Mouse (Mus musculus) cerebellum, adult (tissue): ENCODE data around the gene Fam198b.

Experiments
- ATAC-seq: cut with Nextera tagmentation; 2 replicates; pipeline ENCODE4 v1.9.2; 2017; ENCODE audit warnings: mild to moderate bottlenecking, moderate library complexity, mixed read lengths; ENCODE audit not compliant: insufficient number of reproducible peaks, low FRiP score, low TSS enrichment

Gene Fam198b

DNA sequence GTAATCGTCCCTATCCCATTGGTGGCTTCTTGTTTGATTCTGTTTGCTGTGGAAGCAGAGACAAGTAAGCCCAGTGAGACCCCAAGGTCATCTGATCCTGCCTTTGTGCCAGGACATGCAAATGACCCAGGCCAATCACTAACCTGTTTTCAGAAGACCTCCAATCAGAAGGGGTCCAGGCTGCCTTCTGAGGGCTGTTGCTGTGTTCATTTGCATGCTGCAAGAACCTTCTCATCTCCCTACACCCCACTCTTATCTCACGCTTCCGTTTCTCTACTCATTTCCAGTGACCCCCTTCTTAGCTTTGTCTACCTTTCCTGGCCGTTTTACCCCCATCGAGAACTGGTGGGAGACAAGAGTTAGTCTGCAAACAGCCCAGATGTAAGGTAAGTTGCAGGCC is at the start of gene Fam198b:
Fam198b (plus strand) TSS at position 229 of the 400 bp plus-strand sequence.
- ATAC-seq: no peak

DNA sequence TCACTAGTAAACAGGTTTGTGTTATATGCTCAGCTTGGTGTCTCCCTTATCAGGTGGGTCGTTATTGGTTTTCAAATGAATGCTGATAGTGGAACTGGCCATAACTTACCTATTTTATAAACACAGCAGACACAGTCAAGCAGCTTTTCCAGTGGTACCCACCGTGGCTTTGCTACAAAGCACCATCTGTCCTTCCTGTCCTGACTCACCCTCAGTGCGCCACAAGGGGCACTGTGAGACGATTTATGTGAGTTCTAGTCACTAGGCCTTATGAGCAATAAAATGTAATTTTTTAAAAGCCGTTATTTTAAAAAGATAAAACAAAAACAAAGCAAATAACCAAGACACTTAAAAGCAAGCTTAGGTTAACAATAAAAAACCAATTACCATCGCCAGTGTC is 45.6 kb upstream of the Fam198b start:
- ATAC-seq: no peak

DNA sequence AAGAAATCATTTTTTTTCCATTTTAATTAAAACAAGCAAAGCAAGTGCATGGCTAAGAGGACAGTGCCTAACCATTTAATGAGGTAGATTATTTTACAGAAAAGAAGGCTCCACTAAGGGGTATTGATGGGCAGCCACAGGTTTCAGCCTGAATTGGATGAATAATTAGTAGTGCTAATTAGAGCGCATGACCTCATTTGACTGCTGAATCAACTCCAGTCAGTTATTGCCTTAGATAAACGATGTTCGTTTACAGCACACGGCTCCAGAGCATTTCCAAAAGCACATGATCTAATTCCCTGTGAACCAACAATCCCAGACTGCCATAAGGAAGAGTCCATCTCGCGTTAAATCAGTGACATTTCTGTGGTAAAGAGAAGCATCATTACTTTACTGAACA is 42.9 kb upstream of the Fam198b start:
- ATAC-seq: 0 out of 2 replicates have a peak, but pooled peaks have one; percentile 32

DNA sequence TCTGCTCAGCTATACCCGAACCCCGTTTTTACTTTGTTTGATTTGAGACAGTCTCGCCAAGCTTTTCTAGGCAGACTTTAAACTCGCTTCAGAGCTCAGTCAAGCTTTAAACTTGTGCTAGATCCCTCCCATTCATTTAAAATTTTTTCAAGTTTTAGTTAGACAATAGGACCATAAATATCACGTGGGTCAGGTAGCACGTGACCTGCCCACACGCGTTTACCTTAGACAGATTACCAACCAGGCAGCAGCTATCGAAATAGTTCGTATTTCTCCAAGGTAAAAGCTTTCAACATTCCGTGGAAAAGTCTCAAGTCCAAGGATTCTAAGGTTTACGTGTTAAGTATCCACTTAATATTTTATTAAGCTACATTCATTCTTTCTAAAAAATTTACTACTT is 42.2 kb upstream of the Fam198b start:
- ATAC-seq: no peak

DNA sequence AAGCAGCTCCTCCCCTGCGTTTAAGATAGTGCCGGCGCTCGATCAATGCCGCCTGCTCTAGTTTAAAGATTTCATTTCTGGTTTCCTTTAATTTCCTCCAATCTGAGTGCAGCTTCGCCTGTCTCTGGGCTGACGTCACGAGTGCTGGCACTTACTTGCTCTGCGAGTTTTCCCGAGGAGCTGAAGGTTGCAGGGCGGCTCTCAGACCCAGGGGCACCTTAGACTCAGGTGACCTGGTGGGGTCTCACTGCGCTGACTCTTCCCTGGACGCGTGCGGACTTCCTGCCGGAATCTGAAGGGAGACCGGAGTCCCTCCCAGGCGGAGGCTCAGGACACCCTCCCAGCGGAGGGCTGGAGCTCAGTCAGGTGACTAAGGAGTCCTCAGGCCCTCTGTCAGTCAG is 41.7 kb upstream of the Fam198b start:
- ATAC-seq: peak; percentile 88

DNA sequence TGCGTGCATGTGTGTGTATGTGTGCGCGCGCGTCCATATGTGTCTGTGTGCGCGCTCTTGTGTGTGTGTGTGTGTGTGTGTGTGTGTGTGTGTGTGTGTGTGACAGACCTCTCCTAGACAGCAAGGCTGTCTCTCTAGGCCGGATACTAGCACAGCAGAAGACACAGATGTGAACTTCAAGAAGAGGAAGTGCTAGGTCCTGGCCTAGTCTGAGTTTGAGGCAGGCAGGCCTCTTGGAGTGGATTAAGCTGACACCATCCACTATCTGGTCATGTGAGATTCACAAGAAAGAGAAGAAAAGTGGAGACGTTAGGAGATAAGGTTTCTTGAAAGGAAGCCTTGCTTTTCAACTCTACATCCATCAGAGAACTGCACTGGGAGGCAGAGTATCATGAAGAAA is 40.3 kb upstream of the Fam198b start:
- ATAC-seq: no peak

DNA sequence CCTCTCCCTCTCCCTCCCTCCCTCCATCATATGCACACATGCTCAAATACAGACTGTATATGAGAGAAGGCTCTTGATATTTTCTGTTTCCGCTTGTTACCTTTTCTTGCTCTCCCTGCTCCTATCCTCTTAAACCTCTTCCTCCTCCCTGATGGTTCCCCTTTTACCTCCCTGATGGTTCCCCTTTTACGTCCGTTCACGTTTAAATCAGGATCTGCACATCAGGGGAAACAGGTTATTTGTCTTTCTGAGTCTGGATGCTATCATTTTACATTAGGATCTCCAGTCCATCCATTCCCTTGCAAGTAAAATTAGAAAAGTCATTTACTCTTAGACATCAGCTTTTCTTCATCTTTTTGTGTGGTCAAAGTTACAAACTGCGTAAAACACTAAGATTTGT is 37.7 kb upstream of the Fam198b start:
- no peak for ATAC-seq

DNA sequence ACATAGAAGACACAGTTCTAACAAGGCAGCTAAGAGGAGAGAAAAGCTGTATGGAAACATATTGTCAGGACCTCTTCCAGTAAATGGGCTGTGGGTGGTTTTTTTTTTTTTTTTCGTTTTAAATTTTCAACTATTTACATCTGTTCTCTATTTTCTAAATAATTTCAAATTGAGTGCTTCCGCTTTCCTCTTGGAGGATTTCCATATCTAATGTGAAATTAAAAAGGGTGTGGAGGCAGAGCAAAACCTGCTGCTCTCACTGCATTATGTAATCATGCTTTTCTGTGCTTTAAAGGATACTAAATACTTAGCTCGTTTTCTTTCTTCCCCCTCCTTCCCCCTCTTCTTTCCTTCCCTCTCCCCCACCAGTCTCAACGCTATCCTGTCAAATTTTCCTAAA is 35.5 kb upstream of the Fam198b start:
- no peak for ATAC-seq

DNA sequence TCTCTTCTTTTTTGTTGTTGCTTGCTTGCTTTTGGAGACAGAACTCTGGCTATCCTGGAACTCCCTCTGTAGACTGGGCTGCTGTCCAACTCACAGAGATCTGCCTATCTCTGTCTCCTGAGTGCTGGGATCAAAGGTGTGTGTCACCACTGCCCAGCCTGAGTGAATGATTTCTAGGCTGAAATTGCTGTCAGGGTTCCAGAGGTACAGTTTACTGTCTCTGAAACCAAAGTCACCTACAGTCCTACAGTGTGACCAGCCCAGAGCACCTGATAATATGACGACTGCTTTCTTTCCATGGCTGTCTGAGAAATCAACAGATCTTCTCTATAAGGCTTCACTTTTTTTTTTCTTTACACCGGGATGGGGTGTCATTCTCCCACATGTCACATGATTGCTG is 34.7 kb upstream of the Fam198b start:
- no peak for ATAC-seq

DNA sequence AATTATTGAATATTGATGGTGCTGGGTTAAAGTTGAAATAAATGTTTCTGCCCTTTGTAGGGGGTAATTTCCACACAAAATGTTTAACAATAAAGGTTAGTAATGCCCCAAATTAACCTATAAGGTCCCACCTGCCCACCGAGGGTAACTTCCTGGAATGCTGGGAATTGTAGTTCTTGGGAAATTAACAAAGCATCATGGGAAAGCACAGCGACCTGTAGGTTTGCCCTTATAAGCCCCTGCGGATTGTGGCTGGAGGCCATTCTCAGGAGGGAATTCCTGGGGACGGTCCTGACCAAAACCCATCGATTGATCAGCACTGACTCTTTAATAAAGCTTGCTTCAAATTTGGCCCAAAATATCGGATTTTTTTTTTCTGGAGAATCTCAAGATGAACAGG is 33.7 kb upstream of the Fam198b start:
- no peak for ATAC-seq

DNA sequence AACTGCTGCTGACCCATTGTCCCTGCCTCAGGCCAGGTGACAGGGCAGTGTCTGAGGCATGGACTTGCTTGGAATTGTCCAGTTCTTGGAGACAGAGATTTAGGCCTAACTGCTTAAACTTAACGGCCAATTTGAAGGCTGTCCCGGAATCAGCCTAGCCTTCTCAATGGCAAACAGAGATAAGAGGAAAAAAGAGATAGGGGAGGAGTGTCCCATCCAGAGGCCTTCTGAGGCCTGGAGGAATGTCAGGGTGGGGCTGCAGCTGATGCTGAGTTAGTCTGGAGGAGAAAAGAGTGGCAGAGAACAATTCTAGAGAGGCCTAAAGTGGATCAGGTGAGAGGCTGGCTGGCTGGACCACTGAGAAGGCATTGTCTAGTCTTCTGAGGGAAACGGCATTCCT is 32.2 kb upstream of the Fam198b start:
- ATAC-seq: no peak

DNA sequence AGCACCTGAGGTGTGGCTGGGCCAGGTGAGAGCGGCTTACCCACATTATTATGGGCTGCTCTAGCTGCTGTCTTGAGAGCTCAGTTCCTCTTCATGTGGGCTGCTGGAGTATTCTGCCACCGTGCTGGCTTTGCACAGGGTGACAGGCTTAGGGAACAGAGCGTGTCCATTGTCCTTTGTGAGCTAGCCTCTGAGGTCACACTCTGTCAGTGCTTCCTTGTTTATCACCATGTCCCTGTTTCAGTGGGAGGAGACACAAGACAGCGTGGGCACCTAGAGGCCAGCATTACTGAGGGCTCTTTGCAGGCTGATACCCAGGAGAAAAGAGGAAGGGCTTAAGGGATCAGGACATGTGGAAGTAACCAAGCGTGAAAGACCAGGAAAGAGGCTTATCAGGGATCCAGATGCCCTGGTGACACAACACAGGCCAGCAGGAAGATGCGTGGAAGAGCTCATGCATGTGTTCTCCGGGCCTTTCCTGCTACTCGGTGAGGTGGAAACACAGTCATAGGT is 31.6 kb upstream of the Fam198b start, which contains the start of gene Tmem144:
Tmem144 (minus strand) TSS at position 120 of the 513 bp plus-strand sequence.
- peak; percentile 29; the same call in 1 of the 2 replicates for ATAC-seq

DNA sequence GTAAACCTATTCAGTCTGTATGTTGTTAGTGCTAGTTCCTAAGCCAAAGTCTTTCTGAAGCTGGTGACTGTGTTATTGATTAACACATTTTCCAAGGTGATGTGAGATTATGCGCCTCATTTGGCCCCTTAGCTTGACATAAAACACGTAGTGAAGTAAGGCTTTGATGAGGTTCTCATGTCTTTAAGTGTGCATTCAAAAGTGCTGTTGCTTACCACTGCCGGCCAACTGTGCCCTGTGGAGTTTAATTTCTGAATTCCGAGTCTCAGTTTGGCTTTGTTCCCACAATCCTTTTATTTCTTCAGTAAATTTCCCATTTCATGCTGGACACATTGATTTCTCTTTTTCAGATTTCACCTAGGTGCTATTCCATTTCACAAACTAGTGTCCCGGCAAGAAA is 26.6 kb upstream of the Fam198b start:
- ATAC-seq: no peak

DNA sequence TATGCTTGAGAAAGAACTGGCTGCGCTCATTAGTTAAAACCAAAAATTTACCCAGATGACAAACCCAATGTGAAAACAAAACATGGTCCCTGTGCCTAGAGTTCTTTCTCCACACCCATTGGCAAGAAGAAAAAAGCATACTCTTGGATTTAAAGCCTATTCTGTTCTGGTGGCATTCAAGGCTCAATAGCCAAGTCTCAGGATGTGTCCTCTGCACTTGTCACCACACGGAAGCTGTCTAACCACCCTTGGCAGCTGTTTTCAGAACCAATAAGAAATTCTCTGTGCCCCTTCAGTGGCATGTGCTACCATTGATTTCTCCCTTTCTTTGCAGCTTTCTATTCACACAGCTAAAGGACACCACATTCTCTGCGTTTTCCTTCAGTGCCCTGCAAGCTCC is 26.1 kb upstream of the Fam198b start:
- ATAC-seq: no peak

DNA sequence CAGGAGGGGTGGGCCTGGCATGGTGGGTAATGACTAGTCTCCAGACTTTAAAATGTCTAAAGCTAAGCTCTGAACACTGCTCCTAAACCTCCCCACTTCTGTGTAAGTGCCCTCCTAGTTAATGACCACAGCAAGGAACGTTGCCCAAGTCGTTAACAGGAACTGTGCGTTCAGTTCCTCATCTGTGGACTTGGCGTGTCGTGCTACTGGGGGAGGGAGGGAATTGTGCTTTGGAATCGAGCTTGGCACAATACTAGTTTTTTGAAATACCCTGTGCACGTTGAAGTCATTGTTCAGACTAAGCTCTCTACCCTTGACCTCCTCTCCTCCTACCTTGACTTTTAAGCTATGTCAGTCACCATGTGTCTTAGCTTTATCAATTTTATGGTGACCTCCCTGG is 19.5 kb upstream of the Fam198b start:
- ATAC-seq: no peak

DNA sequence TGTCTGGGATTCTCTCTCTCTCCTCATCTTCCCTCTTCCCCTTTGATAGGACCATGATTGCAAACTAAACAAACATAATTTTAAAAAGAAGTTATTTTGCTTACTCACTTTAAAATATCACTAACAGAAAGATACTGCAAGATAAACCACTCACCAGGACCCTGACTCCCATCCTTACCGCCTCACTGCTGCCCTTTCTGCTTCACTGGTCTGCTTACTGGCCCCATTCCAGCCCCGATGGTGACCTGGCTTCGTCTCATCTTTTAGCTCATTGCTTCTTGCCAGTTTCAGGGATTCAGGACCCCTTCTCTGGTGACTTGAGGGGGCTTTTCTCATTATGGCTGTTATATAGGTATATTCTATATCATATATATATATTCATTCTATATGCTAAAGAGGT is 18.2 kb upstream of the Fam198b start:
- no peak for ATAC-seq

DNA sequence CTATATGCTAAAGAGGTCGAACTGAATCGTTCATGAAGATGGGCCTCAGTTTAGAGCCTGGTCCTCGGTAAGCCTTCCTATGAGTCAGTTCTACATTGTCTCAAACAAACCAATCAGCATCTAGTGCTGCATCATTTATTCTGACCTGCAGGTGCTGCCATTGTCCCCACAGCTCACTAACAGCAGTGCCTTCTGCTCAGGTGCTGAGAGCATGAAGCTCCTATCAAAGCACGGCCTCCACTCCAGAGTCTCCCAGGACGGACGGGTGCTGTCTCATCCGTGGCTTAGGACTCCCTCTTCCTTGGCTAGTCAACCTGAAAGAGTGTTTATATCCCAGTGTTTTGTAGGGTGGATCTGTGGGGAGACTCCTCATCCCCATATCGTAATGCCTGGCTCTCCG is 17.8 kb upstream of the Fam198b start:
- ATAC-seq: no peak

DNA sequence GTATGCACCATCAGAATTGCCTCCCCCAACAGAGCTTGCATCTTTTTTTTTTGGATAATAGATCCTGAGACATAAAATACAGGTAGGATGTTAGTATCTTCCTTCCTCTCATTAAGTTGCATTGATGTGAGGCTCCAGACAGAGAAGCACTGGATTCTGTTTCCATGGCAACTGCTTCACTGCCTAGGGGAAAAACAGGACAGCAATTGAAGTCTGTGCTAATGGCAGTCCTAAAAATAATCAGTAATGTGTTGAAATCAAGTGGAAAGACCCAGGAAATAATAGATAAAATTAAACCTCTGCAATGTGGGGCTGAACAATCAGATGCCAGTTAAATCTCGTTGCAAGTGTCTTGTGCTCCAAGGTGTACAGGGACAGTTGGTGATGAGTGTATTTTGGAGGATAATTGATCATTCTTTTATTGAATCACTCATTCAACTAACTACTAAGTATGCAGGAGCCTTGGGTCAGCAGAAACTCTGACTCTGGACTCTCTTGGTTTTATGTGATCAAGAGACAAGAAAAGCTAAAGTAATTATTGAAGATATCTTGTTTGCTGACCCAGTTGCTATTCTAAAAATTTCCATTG is 17.1 kb upstream of the Fam198b start:
- peak; percentile 59 for ATAC-seq

DNA sequence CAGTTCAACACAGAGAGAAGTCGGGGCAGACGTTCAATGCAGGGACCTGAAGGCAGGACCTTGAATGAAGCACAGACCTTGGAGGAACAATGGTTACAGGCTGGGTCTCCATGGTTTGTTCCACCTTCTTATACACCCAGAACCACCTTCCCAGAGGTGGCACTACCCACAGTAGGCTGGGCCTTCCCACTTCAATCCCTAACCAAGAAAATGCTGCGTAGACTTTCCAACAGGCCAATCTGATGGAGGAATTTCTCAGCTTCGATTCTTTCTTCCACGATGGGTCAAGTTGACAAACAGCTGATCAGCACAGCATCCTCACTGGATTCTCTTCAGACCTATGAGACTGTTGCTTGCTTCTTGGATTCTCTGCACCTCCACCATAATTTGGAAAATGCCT is 8.9 kb upstream of the Fam198b start:
- no peak for ATAC-seq

DNA sequence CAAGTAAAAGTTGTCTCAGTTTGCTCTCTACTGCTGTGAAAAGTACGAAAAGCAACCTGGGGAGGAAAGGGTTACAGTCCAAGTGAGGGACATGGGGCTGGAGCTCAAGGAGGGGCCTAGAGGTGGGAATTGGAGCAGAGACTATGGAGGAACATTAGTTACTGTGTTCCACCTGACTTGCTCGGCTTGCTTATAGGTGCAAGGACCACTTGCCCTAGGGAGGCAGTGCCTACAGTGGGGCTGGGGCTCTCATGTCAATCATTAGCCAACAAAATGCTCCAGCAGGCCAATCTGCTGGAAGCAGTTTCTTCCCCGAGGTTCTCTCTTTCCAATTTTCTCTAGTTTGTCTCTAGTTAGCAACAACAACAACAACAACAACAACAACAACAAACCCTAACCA is 6.0 kb upstream of the Fam198b start:
- ATAC-seq: no peak

DNA sequence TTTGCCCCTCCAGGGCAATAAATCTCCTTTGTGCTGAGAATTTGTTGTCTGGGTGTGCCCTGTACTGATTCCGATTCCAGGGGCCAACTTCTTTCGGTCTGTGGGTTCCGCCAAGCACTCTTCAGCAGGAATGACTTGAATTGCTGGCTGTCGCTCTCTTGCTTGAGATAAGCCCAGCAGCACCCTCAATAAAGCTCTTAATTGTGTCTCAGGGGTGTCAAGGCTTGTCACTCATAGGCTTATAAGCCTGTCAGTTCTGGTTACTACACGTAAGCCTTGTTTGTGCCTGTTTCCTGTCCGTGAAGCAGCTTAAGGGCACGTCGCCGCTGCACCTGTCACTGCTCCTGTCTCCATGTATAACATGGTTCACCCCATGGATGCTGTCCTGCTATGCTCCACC is 5.1 kb upstream of the Fam198b start:
- ATAC-seq: no peak

DNA sequence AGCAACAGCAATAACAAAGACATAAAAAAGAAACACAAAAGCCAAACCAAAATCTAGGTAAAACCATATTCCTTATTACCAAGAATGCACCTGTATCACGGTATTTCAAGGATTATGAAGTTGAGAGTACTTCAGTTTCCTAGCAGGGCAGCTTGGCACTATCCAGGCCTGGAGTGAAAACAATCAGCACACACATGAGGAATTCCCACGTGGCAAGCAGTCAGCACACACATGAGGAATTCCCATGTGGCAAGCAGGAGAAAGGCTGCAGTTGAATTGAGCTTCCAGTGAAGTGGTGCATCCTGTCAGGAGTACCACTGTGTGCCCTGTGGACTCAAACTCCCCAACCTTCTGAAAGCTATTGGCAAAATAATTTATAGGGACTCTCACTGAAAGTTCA is 2.7 kb upstream of the Fam198b start:
- no peak for ATAC-seq

DNA sequence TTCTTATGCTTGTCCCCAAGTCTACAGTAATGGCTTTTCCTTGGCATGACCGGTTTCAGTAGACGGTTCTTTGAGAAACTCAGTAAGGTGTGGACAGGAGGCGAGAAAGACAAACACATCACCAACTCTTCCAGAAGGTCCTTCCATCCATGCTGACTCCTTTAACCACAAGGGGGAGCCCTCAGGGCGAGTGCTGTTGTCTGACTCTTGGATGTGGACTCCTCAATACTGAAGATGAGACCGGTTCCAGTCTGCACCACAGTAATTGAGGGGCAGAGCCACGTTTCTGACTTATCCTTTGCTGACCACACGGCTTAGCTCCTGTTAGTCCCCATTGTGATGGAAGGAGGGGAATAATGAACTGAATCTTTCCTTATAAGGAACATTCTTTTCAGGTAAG is 1.2 kb upstream of the Fam198b start:
- ATAC-seq: peak; percentile 79; the same call in 1 of the 2 replicates
